Mouse (Mus musculus) spleen, postnatal 0 days (tissue): ENCODE data around the gene 9130019O22Rik. TPM values are rescaled to one million over a fixed set of nuclear protein-coding genes. Genes with fewer than 3 reads are reported as not detected.

Experiments
- polyA plus RNA-seq: library from polyadenylated mRNA; unstranded; fragments of >200 nt; fragmentation: Nextera tagmentation; extraction: Ambion mirVana; gene quantifications from 2 replicates; pipeline ENCODE4 v1.2.1, GENCODE M21; 2015

Gene 9130019O22Rik
- 1.3 and 1.8 TPM in 2 replicates for polyA plus RNA-seq

DNA sequence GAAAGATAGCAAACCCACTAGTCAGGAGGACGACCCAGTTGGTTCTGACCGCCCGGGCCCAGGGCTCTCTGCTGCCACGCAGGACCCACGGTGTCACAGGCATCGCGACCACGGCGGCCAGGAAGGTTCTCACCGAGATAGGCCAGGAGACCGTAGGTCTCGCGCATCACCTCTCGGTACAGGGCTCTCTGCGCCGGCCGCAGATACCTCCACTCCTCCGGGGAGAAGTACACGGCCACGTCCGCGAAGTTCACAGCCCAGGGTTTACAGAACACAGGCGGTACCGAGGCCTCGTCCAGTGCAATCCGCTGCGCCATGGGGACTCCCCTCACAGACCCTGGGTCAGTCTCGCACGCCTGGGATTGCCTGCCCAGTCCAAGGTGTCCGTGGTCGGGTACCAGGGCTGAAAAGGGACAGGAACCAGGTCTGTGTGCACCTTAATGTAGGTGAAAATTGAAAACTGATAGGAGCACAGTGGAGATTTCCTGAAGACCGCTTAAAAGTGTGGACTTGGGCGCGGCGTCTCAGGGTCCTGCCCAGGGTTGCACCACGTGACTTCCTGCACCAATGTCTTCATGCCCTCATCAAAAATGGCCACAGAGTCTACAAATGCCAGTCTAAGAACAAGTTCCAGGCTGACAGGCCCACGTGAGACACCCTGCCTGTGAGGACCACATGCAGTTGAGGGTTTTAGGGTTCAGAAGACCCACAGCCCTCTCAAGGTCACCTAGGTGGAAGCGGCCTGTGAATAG lies at the start of gene 9130019O22Rik:
Gene 9130019O22Rik, minus strand, starts transcription at position 526 of the 752 bp plus-strand sequence.

DNA sequence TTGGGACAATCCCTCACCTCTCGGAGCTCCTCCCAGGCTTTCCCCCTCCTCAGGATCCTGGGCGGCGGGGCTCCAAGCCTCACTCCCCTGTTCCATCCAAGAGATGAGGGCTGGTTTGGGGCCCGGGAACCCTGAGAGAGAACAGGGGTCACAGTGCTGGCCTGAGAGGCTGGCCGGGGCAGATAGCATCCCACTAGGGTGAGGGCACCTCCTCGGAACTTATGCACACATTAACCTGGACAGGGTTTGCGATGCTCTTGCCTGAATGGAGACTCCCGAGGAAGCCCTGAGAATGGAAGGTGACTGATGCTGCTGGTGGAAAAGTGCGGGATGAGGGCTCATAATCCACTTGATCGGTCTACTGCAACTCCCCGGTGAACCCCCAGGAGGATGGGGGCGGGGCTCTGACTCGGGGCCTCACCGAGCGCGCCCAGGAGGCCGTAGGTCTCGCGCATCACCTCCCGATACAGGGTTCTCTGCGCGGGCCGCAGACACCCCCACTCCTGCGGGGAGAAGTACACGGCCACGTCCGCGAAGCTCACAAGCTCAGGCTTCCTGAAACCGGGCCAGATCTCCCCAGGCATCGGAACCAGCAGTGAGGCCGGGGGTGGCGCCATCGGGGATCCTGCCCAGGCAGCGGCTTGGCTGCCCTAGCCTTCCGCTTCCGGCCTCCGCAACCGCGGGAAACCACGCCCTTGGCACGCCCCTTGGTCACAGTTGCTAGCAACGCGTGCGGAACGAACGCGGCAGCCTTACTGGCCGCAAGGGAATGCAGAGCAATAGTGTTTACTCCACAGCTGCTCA lies 34.6 kb upstream of the 9130019O22Rik start, which contains the start of gene Zfp688:
Gene Zfp688, minus strand, starts transcription at position 681 of the 804 bp plus-strand sequence.

DNA sequence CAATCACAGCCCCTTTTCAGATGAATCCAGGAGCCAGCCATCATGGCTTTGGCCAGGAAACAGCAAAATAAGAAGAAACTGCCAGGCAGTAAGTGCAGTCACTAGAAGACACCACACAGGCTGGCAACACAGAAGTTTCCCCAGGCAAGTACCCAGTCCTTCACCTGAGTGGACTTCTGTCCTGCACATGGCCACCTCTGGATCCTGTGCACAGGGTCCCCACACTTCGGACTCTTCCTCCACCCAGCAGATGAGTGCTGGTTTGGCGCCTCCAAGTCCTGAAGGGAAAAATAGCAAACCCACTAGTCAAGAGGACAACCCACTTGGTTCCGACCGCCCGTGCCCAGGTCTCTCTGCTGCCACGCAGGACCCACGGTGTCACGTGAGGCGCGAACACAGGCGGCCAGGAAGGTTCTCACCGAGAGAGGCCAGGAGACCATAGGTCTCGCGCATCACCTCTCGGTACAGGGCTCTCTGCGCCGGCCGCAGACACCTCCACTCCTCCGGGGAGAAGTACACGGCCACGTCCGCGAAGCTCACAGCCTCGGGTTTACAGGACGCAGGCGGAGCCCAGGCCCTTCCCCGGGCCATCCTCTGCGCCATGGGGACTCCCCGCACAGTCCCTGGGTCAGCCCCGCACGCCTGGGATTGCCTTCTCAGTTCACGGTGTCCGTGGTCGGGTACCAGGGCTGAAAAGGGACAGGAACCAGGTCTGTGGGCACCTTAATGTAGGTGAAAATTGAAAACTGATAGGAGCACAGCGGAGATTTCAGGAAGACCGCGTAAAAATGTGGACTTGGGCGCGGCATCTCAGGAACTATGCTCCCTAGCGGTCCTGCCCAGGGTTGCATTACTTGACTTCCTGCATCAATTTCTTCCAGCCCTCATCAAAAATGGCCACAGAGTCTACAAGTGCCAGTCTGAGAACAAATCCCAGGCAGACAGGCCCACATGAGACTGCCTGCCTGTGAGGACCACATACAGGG lies 19.3 kb upstream of the 9130019O22Rik start, which contains the start of gene Zfp764:
Gene Zfp764, minus strand, starts transcription at position 821 of the 986 bp plus-strand sequence.

DNA sequence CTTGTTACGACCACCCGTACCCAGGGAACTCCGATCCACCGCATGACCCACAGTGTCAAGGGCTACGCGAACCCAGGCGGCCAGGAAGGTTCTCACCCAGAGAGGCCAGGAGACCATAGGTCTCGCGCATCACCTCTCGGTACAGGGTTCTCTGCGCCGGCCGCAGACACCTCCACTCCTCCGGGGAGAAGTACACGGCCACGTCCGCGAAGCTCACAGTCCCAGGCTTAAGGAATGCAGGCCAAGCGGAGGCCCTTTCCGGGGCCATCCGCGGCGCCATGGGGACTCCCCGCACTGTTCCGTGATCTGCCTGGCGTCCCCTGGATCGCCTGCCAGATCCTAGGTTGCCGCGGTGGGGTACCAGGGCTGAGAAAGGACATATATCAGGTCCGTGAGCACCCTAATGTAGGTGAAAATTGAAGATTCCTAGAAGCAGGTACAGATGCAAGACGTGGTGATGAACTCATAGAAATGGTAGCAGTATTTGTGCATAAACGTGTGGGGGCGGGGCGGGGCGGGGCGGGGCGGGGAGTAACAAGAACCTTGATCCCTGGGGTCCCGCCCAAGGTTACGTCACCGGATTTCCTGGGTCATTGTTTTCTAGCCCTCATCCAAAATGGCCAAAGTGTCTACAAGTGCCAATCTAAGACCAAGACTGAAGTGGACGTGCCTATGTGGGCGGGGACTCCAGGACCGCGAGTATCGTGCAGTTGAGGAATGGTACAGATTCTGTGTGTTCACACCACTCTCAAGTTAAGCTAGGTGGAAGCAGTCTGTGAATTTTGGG lies 6.4 kb upstream of the 9130019O22Rik start, which contains the start of gene E430018J23Rik:
Gene E430018J23Rik, minus strand, starts transcription at position 473 of the 787 bp plus-strand sequence.

DNA sequence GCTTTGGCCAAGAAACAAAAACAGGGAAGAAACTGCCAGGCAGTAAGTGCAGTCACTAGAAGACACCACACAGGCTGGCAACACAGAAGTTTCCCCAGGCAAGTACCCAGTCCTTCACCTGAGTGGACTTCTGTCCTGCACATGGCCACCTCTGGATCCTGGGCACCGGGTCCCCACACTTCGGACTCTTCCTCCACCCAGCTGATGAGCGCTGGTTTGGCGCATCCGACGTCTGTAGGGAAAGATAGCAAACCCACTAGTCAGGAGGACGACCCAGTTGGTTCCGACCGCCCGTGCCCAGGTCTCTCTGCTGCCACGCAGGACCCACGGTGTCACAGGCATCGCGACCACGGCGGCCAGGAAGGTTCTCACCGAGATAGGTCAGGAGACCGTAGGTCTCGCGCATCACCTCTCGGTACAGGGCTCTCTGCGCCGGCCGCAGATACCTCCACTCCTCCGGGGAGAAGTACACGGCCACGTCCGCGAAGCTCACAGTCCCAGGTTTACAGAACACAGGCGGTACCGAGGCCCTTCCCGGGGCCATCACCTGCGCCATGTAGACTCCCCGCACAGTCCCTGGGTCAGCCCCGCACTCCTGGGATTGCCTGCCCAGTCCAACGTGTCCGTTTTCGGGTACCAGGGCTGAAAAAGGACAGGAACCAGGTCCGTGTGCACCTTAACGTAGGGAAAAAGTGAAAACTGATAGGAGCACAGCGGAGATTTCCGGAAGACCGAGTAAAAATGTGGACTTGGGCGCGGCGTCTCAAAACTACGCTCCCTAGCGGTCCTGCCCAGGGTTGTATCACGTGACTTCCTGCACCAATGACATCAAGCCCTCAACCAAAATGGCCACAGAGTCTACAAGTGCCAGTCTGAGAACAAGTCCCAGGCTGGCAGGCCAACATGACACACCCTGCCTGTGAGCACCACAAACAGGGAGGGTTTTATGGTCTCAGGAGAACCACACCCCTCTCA lies 11.4 kb downstream of the 9130019O22Rik start, which contains the start of gene Zfp747:
Gene Zfp747, minus strand, starts transcription at position 780 of the 975 bp plus-strand sequence.

DNA sequence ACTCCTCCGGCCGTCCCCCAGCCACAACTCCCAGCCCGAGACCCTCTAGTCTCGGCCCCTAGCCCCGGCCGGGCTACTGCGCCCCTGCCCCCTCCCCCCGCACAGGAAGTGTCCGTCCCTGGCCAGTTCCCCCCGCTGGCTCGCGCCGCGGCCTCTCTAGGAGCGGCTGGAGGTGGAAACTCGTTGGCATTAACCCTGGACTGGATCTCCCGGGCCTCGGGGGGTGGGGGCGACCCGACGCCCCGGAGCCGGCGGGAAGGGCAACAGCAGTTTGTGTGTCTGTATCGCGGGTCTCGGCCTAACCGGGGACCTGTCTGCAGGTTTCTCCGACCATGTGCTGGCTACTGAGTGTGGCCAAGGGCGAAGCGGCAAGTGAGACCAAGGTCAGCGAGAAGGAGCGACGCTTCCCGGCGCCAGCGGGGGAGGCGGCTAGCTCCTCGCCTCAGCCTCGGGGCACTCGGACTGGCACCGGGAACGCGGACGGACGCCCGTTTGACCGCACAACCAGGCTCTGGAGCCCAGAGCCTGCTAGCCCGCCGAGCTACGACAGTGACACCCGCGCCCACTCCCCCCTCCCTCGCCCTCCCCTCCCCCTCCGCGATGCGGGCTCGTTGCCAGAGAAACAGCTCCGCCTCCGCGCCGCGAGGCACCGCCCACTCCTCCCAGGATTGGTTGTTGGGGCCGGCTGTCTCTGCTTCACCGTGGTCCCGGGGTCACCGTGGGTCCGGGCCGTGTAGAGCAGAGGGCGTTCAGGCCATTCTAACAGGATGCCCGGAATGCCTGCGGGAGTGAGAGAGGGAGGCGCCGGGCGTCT lies 41.2 kb downstream of the 9130019O22Rik start, which contains the start of gene Zfp768:
Gene Zfp768, minus strand, starts transcription at position 78 of the 814 bp plus-strand sequence.

Other genes with a start within 250 kb of the 9130019O22Rik start
- 20.0 and 22.3 TPM in 2 replicates for gene Spn, start 249.3 kb downstream of the 9130019O22Rik start, polyA plus RNA-seq
- 27.7 and 29.2 TPM in 2 replicates for gene Cd2bp2, start 191.1 kb downstream of the 9130019O22Rik start, polyA plus RNA-seq
- gene Tbc1d10b, start 178.7 kb downstream of the 9130019O22Rik start, polyA plus RNA-seq, result 21.0 and 22.5 TPM in 2 replicates
- gene Mylpf, start 178.3 kb downstream of the 9130019O22Rik start, polyA plus RNA-seq, result 34.1 and 37.7 TPM in 2 replicates
- 10.2 and 11.5 TPM in 2 replicates for gene Zfp553, start 154.1 kb downstream of the 9130019O22Rik start, polyA plus RNA-seq
- gene Sept1, start 154.0 kb downstream of the 9130019O22Rik start, polyA plus RNA-seq, result 44.4 and 49.3 TPM in 2 replicates
- 21.4 and 23.5 TPM in 2 replicates for gene Zfp771, start 142.9 kb downstream of the 9130019O22Rik start, polyA plus RNA-seq
- 87.9 and 90.1 TPM in 2 replicates for gene Dctpp1, start 126.5 kb downstream of the 9130019O22Rik start, polyA plus RNA-seq
- gene Sephs2, start 113.1 kb downstream of the 9130019O22Rik start, polyA plus RNA-seq, result 77.6 and 80.8 TPM in 2 replicates
- gene Itgal, start 90.9 kb downstream of the 9130019O22Rik start, polyA plus RNA-seq, result 10.0 and 13.4 TPM in 2 replicates
- 3.2 and 4.1 TPM in 2 replicates for gene Zfp768, start 41.6 kb downstream of the 9130019O22Rik start, polyA plus RNA-seq
- gene Zfp747, start 11.1 kb downstream of the 9130019O22Rik start, polyA plus RNA-seq, result 2.5 TPM in 2 replicates
- 1.7 and 1.9 TPM in 2 replicates for gene E430018J23Rik, start 6.5 kb upstream of the 9130019O22Rik start, polyA plus RNA-seq
- 1.7 and 2.2 TPM in 2 replicates for gene Zfp764, start 19.7 kb upstream of the 9130019O22Rik start, polyA plus RNA-seq
- 17.4 and 22.2 TPM in 2 replicates for gene Zfp688, start 34.9 kb upstream of the 9130019O22Rik start, polyA plus RNA-seq
- gene Zfp689, start 62.0 kb upstream of the 9130019O22Rik start, polyA plus RNA-seq, result 2.5 and 3.2 TPM in 2 replicates
- gene Prr14, start 72.4 kb upstream of the 9130019O22Rik start, polyA plus RNA-seq, result 27.6 and 29.6 TPM in 2 replicates
- gene Fbrs, start 92.0 kb upstream of the 9130019O22Rik start, polyA plus RNA-seq, result 8.0 and 13.0 TPM in 2 replicates
- 16.1 and 18.0 TPM in 2 replicates for gene Srcap, start 124.8 kb upstream of the 9130019O22Rik start, polyA plus RNA-seq
- gene Gm42715, start 132.4 kb upstream of the 9130019O22Rik start, polyA plus RNA-seq, result 9.1 and 10.1 TPM in 2 replicates
- gene Tmem265, start 174.2 kb upstream of the 9130019O22Rik start, polyA plus RNA-seq, result 4.8 and 7.5 TPM in 2 replicates
- gene Phkg2, start 186.2 kb upstream of the 9130019O22Rik start, polyA plus RNA-seq, result 30.1 and 30.9 TPM in 2 replicates
- 7.6 and 9.4 TPM in 2 replicates for gene Ccdc189, start 201.4 kb upstream of the 9130019O22Rik start, polyA plus RNA-seq
- 22.3 and 22.4 TPM in 2 replicates for gene Rnf40, start 201.6 kb upstream of the 9130019O22Rik start, polyA plus RNA-seq
- 1.7 and 2.2 TPM in 2 replicates for gene Zfp629, start 228.6 kb upstream of the 9130019O22Rik start, polyA plus RNA-seq